Mouse (Mus musculus) stomach, embryonic 16.5 days (tissue): ENCODE results near the gene Nkx1-1. TPM values are rescaled to one million over a fixed set of nuclear protein-coding genes. Genes with fewer than 3 reads are reported as not detected.

Experiments used
- ATAC-seq: fragments of 200-750 bp; cut with Nextera tagmentation; 2 replicates; pipeline ENCODE4 v1.8.0; 2017; ENCODE audit warnings: moderate number of reproducible peaks, moderate TSS enrichment; ENCODE audit not compliant: insufficient read depth, low FRiP score
- H3K27ac ChIP-seq: fragments of 300-500 bp; sonication (generic); 2 replicates; pipeline ENCODE4 v1.5.1; 2014; ENCODE audit warnings: low read length
- H3K27me3 ChIP-seq: fragments of 300-500 bp; sonication (generic); 2 replicates; pipeline ENCODE4 v1.6.1; 2014; ENCODE audit warnings: low read length, control low read depth, mixed read lengths; ENCODE audit not compliant: control insufficient read depth, insufficient read depth
- H3K36me3 ChIP-seq: fragments of 300-500 bp; sonication (generic); 2 replicates; pipeline ENCODE4 v1.6.1; 2014; ENCODE audit warnings: low read length; ENCODE audit not compliant: control insufficient read depth, insufficient read depth
- H3K4me1 ChIP-seq: fragments of 300-500 bp; sonication (generic); 2 replicates; pipeline ENCODE4 v1.6.1; 2014; ENCODE audit warnings: low read length, control low read depth, mixed read lengths; ENCODE audit not compliant: control insufficient read depth, insufficient read depth
- H3K4me2 ChIP-seq: fragments of 300-500 bp; sonication (generic); 2 replicates; pipeline ENCODE4 v1.6.1; 2014; ENCODE audit warnings: low read depth, low read length, mixed read lengths
- H3K4me3 ChIP-seq: fragments of 300-500 bp; sonication (generic); replicated peaks from 2 replicates; pipeline ENCODE4 v1.5.1; 2014; ENCODE audit warnings: mild to moderate bottlenecking, low read length
- H3K9ac ChIP-seq: fragments of 300-500 bp; sonication (generic); 2 replicates; pipeline ENCODE4 v1.6.1; 2014; ENCODE audit warnings: low read length
- H3K9me3 ChIP-seq: fragments of 300-500 bp; sonication (generic); replicated peaks from 2 replicates; pipeline ENCODE4 v1.6.1; 2016; ENCODE audit warnings: low read length, control low read depth; ENCODE audit not compliant: control insufficient read depth
- WGBS: fragments of 180-500 bp; shearing (Covaris S2); extraction: QIAGEN DNeasy Blood & Tissue Kit; methylation state at CpG from one replicate; pipeline ENCODE4 v1.1.7; 2014; 5-methylcytosine and 5-hydroxymethylcytosine counted together
- polyA plus RNA-seq: library from polyadenylated mRNA; unstranded; fragments of >200 nt; fragmentation: Nextera tagmentation; extraction: Ambion mirVana; gene quantifications from 2 replicates; pipeline ENCODE4 v1.2.1, GENCODE M21; 2015

Nkx1-1 gene
- polyA plus RNA-seq, 1 experiment from 2014 or later: not detected

DNA sequence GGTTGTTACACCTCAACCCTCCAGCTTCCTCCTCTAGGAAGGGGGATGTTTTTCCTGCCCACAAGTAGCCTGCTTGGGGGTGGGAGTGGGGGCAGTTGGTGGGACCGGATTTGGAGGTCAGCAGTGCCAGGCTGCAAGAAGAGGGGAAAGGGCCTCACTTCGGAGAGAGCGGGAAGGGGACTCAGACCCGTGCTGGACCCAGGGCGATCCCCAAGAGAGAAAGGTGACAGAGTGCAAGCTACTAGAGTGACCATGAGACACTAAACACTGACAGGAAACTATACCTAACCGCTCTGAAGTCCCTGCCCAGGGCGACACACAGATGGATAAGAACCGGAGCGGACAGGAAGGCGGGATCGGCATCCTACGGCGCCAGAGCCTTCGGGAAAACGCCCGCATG lies 3.7 kb downstream of the Nkx1-1 start:
- Histone ChIP-seq H3K9ac (no peak overlapping the region), H3K27me3 (peaks cover 75% of the 10 kb centered on the region), H3K27ac (no peak overlapping the region), H3K36me3 (no peaks in the 10 kb centered on the region), H3K4me1 (peaks cover 14% of the 10 kb centered on the region), H3K4me2 (no peak overlapping the region), H3K4me3 (no peak overlapping the region), H3K9me3 (no peaks in the 10 kb centered on the region)
- 4% methylated on average over 16 of the region's 16 CpGs for WGBS
- no peak for ATAC-seq

DNA sequence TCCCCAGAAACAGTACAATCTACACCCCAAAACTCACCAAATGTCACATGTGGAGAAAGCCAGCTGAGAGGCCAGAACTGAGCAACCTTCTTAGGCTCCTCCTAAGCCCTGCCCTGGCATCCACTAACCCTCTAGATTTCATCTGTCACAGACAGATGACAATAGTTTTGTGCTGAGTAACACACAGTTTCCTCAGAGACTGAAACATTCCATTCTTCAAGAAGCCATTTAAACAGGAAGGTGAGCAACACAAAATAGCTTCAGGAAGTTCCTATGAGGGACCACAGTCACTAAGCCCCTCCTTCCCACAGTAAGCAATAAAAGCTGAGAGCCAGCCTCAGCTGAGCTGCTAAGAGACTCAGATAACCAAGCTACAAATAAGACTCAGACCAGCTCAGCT lies 6.3 kb downstream of the Nkx1-1 start:
- H3K36me3 ChIP-seq: no peaks in the 10 kb centered on the region
- H3K27me3 ChIP-seq: peaks cover 49% of the 10 kb centered on the region

DNA sequence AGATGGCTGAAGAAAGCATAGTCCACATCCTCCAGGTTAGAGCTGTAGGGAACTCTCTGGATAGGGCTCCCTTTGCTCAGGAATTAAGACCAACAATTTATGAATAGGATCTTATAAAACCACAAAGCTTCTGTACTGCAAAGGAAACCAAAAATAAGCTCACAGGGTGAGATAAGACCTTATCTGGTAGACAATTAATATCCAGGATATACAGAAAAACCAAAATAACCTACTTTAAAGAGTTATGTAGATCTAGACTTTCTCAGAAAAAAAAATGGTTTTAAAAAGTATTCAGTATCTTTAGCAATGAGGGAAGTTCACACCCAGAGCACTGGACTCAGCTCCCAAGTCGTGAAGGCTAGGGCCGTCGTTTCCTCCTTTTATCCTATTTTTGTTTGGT lies 13.5 kb downstream of the Nkx1-1 start:
- WGBS: 64% methylated on average over 3 of the region's 3 CpGs
- Histone ChIP-seq H3K9me3 (no peaks in the 10 kb centered on the region), H3K27me3 (no peaks in the 10 kb centered on the region), H3K36me3 (no peaks in the 10 kb centered on the region), H3K4me2 (no peak overlapping the region), H3K4me1 (no peaks in the 10 kb centered on the region), H3K9ac (no peak overlapping the region), H3K27ac (no peak overlapping the region), H3K4me3 (no peak overlapping the region)
- ATAC-seq: no peak

More for the DNA sequence above, 6.3 kb downstream of the Nkx1-1 start:
- no peaks in the 10 kb centered on the region for H3K9me3 ChIP-seq
- peaks cover 10% of the 10 kb centered on the region for H3K4me1 ChIP-seq
- H3K4me2 ChIP-seq: no peak overlapping the region
- no peak overlapping the region for H3K4me3 ChIP-seq
- no peak overlapping the region for H3K9ac ChIP-seq
- no peak for ATAC-seq
- no peak overlapping the region for H3K27ac ChIP-seq

- Histone ChIP-seq H3K27me3 (no peaks in the 10 kb centered on the region), H3K4me2 (no peak overlapping the region), H3K27ac (no peak overlapping the region), H3K4me1 (no peaks in the 10 kb centered on the region), H3K9me3 (no peaks in the 10 kb centered on the region), H3K4me3 (no peak overlapping the region), H3K9ac (no peak overlapping the region), H3K36me3 (no peaks in the 10 kb centered on the region)
- ATAC-seq: no peak
- WGBS: 57% methylated on average over 12 of the region's 12 CpGs
Measured at GRCm38 (mm10) chr5:33400819-33401218, 33.0 kb downstream of the Nkx1-1 start.

DNA sequence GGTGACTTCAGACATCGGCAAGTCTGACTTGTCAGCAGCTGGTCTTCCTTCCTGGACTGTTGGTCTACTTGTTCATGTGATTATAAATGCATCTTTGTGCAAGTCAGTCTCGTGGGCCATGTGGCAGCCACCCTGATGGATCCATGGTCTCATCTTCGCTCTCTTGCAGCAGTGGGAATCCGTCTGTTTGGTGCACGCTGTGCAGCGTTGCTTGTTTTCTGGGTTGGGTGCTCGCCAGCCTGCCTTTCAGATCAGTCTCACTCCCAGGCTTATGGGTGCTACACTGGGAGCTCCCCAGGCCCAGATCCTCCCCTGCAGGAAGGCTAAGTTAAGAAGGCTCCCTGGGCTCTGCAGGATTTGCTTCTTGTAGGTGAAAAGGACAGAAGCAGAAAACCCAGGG lies 36.9 kb downstream of the Nkx1-1 start:
- no peak overlapping the region for H3K9ac ChIP-seq
- no peaks in the 10 kb centered on the region for H3K9me3 ChIP-seq
- no peaks in the 10 kb centered on the region for H3K27me3 ChIP-seq
- 75% methylated on average over 7 of the region's 7 CpGs for WGBS
- no peak overlapping the region for H3K27ac ChIP-seq
- H3K4me2 ChIP-seq: no peak overlapping the region
- 0 out of 2 replicates have a peak, but pooled peaks cover 3% of the 10 kb centered on the region for H3K36me3 ChIP-seq
- ATAC-seq: no peak
- H3K4me3 ChIP-seq: no peak overlapping the region
- no peaks in the 10 kb centered on the region for H3K4me1 ChIP-seq

DNA sequence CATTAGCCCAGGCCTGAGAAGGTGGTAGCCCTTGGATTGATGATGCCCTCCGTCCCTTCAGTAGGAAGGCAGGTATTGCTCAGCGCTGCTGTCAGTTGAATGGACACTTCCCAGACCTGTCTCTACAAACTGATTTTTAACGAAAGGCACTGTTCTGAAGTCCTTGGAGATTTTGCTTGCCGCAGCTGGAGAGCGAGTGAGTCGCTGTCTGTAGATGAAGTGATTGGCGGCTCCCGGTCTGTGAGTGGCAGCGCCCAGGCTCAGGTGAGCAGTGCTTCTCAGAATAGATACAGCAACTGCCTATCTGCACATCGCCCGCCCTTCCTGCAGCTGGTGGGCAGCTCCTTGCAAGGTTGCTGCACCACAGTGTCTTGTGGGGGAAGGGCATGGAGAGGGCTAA lies 38.1 kb downstream of the Nkx1-1 start:
- no peaks in the 10 kb centered on the region for H3K9me3 ChIP-seq
- no peak for ATAC-seq
- no peak overlapping the region for H3K4me2 ChIP-seq
- no peak overlapping the region for H3K9ac ChIP-seq
- no peak overlapping the region for H3K4me3 ChIP-seq
- H3K36me3 ChIP-seq: 0 out of 2 replicates have a peak, but pooled peaks cover 3% of the 10 kb centered on the region
- 89% methylated on average over 11 of the region's 11 CpGs for WGBS
- no peak overlapping the region for H3K27ac ChIP-seq
- no peaks in the 10 kb centered on the region for H3K27me3 ChIP-seq
- no peaks in the 10 kb centered on the region for H3K4me1 ChIP-seq

DNA sequence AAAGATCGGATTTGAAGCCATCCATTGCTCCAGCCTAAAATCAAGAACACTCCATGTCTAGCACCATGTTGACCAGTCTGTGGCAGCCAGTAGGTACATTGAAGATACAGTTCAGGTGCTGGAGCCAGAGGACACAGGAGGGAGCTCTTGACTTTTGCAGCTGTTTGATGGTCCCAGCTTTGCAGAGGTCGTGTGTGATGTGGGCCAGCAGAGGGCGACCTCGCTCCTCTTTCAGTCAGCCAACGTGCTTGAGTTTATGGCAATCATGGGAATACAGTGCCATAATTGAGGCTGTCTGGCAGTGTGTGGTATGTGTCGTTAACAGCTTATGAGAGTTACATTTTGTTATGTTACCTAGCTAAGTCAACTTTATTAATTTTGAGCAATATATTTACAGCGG lies 40.0 kb downstream of the Nkx1-1 start:
- Histone ChIP-seq H3K27me3 (no peaks in the 10 kb centered on the region), H3K4me1 (no peaks in the 10 kb centered on the region), H3K9ac (no peak overlapping the region), H3K36me3 (0 out of 2 replicates have a peak, but pooled peaks cover 3% of the 10 kb centered on the region), H3K27ac (no peak overlapping the region), H3K4me2 (no peak overlapping the region), H3K9me3 (no peaks in the 10 kb centered on the region), H3K4me3 (no peak overlapping the region)
- ATAC-seq: no peak
- 17% methylated on average over 7 of the region's 7 CpGs for WGBS

DNA sequence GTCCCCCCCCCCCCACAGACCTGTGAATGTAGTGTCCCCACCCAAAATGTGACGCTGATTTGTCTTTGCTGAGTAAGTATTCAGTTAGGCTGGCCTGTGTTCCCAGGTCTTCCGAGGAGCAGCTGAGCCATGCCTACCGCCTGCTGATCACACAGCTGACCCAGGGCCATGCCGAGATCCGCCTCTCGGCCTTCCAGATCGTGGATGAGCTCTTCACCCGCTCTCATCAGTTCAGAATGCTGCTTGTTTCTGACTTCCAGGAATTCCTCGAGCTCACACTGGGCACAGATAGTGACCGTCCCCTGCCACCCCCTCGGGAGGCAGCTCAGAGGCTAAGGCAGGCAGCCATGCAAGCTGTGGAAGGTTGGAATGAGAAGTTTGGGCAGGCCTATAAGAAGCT lies 46.2 kb downstream of the Nkx1-1 start:
- H3K4me1 ChIP-seq: no peaks in the 10 kb centered on the region
- H3K9ac ChIP-seq: no peak overlapping the region
- no peaks in the 10 kb centered on the region for H3K27me3 ChIP-seq
- H3K36me3 ChIP-seq: 0 out of 2 replicates have a peak, but pooled peaks cover 3% of the 10 kb centered on the region
- no peak overlapping the region for H3K4me3 ChIP-seq
- no peaks in the 10 kb centered on the region for H3K9me3 ChIP-seq
- H3K4me2 ChIP-seq: no peak overlapping the region
- no peak for ATAC-seq
- H3K27ac ChIP-seq: no peak overlapping the region
- 86% methylated on average over 11 of the region's 11 CpGs for WGBS
